Mouse (Mus musculus) intestine, embryonic 16.5 days (tissue): ENCODE results near the gene Tomm40. TPM values are rescaled to one million over a fixed set of nuclear protein-coding genes. Genes with fewer than 3 reads are reported as not detected.
A peak's percentile ranks its signal among the peaks of the same experiment; 100 is the strongest.

Experiments used
- ATAC-seq: fragments of 200-750 bp; cut with Nextera tagmentation; 2 replicates; pipeline ENCODE4 v1.8.0; 2017; ENCODE audit warnings: moderate TSS enrichment, moderate library complexity
- H3K27ac ChIP-seq: fragments of 300-500 bp; sonication (generic); 2 replicates; pipeline ENCODE4 v1.5.1; 2014; ENCODE audit warnings: mild to moderate bottlenecking, low read length
- H3K27me3 ChIP-seq: fragments of 300-500 bp; sonication (generic); replicated peaks from 2 replicates; pipeline ENCODE4 v1.6.1; 2014; ENCODE audit warnings: low read length, control low read depth, mixed read lengths; ENCODE audit not compliant: control insufficient read depth, insufficient read depth
- H3K36me3 ChIP-seq: fragments of 300-500 bp; sonication (generic); 2 replicates; pipeline ENCODE4 v1.6.1; 2014; ENCODE audit warnings: low read length, control low read depth; ENCODE audit not compliant: control insufficient read depth, insufficient read depth
- H3K4me1 ChIP-seq: fragments of 300-500 bp; sonication (generic); 2 replicates; pipeline ENCODE4 v1.6.1; 2014; ENCODE audit warnings: low read length, control low read depth, mixed read lengths; ENCODE audit not compliant: control insufficient read depth, insufficient read depth
- H3K4me2 ChIP-seq: fragments of 300-500 bp; sonication (generic); 2 replicates; pipeline ENCODE4 v1.6.1; 2014; ENCODE audit warnings: low read depth, low read length, control low read depth
- H3K4me3 ChIP-seq: fragments of 300-500 bp; sonication (generic); 2 replicates; pipeline ENCODE4 v1.5.1; 2014; ENCODE audit warnings: mild to moderate bottlenecking, low read length
- H3K9ac ChIP-seq: fragments of 300-500 bp; sonication (generic); 2 replicates; pipeline ENCODE4 v1.6.1; 2014; ENCODE audit warnings: low read depth, low read length
- H3K9me3 ChIP-seq: fragments of 300-500 bp; sonication (generic); 2 replicates; pipeline ENCODE4 v1.6.1; 2016; ENCODE audit warnings: low read length, control low read depth; ENCODE audit not compliant: control insufficient read depth
- WGBS: fragments of 180-500 bp; shearing (Covaris S2); extraction: QIAGEN DNeasy Blood & Tissue Kit; methylation state at CpG from one replicate; pipeline ENCODE4 v1.1.7; 2014; 5-methylcytosine and 5-hydroxymethylcytosine counted together
- polyA plus RNA-seq: library from polyadenylated mRNA; unstranded; fragments of >200 nt; fragmentation: Nextera tagmentation; extraction: Ambion mirVana; gene quantifications from 2 replicates; pipeline ENCODE4 v1.2.1, GENCODE M21; 2015

Tomm40 gene
- polyA plus RNA-seq, 1 experiment from 2014 or later = 143 TPM

GRCm38 (mm10) chr7:19686521-19686920, 28.7 kb downstream of the Tomm40 start:
- no peak overlapping the region for H3K4me3 ChIP-seq
- peak; percentile 41 for ATAC-seq
- no peak overlapping the region for H3K4me2 ChIP-seq
- H3K27ac ChIP-seq = no peak overlapping the region
- H3K36me3 ChIP-seq = no peaks in the 10 kb centered on the region
- 77% methylated on average over 6 of the region's 6 CpGs for WGBS
- H3K9ac ChIP-seq = no peak overlapping the region
- H3K9me3 ChIP-seq = no peaks in the 10 kb centered on the region
- no peaks in the 10 kb centered on the region for H3K27me3 ChIP-seq
- no peaks in the 10 kb centered on the region; the same call in 1 of the 2 replicates for H3K4me1 ChIP-seq

DNA sequence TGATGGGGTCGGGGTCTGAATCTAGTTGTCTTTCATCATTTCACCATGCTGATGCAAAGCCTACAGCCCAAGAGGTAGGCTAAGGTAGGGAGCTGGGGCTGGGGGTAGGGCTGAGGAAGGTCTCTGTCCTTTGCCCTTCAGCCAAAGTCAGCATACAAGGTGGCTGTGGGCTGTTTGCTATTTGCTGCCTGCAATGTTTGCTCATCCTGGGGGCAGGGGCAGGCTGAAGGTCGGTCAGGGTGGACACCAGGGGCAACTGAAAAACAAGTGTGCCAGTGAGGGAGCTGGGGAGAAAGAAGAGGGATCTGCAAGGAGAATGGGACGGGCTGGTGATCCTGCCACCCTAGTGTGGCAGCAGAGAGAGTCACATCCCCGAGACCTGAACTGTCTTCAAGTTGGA, 29.9 kb downstream of the Tomm40 start:
- H3K27ac ChIP-seq = no peak overlapping the region
- no peaks in the 10 kb centered on the region for H3K27me3 ChIP-seq
- H3K9ac ChIP-seq = no peak overlapping the region
- no peak overlapping the region for H3K4me2 ChIP-seq
- ATAC-seq = no peak
- no peaks in the 10 kb centered on the region for H3K36me3 ChIP-seq
- peaks cover 3% of the 10 kb centered on the region; the same call in 1 of the 2 replicates for H3K4me1 ChIP-seq
- 49% methylated on average over 4 of the region's 4 CpGs for WGBS
- H3K9me3 ChIP-seq = no peaks in the 10 kb centered on the region
- no peak overlapping the region for H3K4me3 ChIP-seq

DNA sequence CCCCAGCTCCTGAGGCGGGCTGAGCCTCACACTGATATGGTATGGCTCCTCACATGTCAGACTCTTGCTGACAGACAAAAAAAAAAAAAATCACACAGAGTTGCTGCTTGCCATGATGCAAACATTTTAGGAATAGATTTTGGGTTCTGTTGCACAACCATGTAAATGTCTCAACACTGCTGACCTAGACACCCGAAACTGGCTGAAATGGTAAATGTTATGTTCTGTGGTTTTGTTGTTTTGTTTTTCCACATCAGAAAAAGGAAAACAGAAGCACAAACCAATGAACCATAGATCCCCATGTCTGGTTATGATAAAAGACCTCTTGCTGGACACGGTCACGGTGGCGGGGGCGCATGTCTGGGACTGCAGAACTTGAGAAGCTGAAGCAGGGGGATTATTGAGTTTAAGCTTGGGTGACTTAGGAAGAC, 31.5 kb downstream of the Tomm40 start:
- Histone ChIP-seq H3K9ac (no peak overlapping the region), H3K27ac (no peak overlapping the region), H3K9me3 (no peaks in the 10 kb centered on the region), H3K4me3 (no peak overlapping the region), H3K27me3 (no peaks in the 10 kb centered on the region), H3K4me2 (no peak overlapping the region), H3K4me1 (peaks cover 3% of the 10 kb centered on the region; the same call in 1 of the 2 replicates), H3K36me3 (no peaks in the 10 kb centered on the region)
- no peak for ATAC-seq
- 89% methylated on average over 6 of the region's 6 CpGs for WGBS

GRCm38 (mm10) chr7:19682979-19683378, 32.3 kb downstream of the Tomm40 start:
- no peaks in the 10 kb centered on the region for H3K9me3 ChIP-seq
- H3K27ac ChIP-seq = no peak overlapping the region
- no peaks in the 10 kb centered on the region for H3K27me3 ChIP-seq
- H3K4me3 ChIP-seq = no peak overlapping the region
- H3K36me3 ChIP-seq = no peaks in the 10 kb centered on the region
- no peak overlapping the region for H3K9ac ChIP-seq
- no peak overlapping the region for H3K4me2 ChIP-seq
- ATAC-seq = no peak
- WGBS = 68% methylated on average over 3 of the region's 3 CpGs
- H3K4me1 ChIP-seq = peaks cover 3% of the 10 kb centered on the region; the same call in 1 of the 2 replicates

DNA sequence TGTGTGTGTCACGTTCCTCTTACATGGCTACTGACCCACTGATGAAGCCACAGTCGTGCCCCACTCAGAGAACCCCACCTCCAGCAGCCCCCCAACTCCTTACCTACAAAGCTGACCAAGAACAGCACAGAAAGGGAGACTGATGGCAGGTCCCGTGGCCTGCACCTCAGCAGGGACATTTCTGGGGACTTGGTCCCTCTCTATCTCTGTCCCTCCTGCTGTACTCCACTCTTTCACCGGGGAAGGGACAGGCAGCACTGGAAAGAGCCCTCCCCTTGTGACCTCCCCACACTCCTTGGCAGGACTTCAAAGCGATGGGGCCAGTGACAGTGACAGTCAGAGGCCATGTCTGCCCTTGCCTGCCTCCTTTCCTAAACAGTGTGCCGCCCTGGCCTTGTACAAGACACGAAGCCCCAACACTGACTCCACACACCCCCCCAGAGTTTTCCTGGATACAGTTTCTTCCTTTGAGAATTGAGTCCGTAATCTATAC, 34.0 kb downstream of the Tomm40 start, which contains the start of the genes Gm44805 and Apoc4:
TSS of gene Gm44805 (minus strand) at position 222 of the 493 bp plus-strand sequence.
TSS of gene Apoc4 (minus strand) at position 278 of the 493 bp plus-strand sequence.
- Histone ChIP-seq H3K4me2 (no peak within 1 kb of the TSS), H3K9ac (no peak within 1 kb of the TSS), H3K4me1 (peaks cover 12% of the 10 kb centered on the region; the same call in 1 of the 2 replicates), H3K9me3 (no peaks in the 10 kb centered on the region), H3K27me3 (no peaks in the 10 kb centered on the region), H3K4me3 (no peak within 1 kb of the TSS), H3K27ac (no peak within 1 kb of the TSS; the same call in 1 of the 2 replicates), H3K36me3 (no peaks in the 10 kb centered on the region)
- no peak for ATAC-seq
- 61% methylated on average over 8 of the region's 8 CpGs for WGBS

GRCm38 (mm10) chr7:19680702-19681101, 34.5 kb downstream of the Tomm40 start:
- Histone ChIP-seq H3K9me3 (no peaks in the 10 kb centered on the region), H3K4me3 (no peak overlapping the region), H3K27me3 (no peaks in the 10 kb centered on the region), H3K4me2 (no peak overlapping the region), H3K9ac (no peak overlapping the region), H3K4me1 (peaks cover 12% of the 10 kb centered on the region; the same call in 1 of the 2 replicates), H3K27ac (no peak overlapping the region; the same call in 1 of the 2 replicates), H3K36me3 (no peaks in the 10 kb centered on the region)
- ATAC-seq = peak; percentile 34
- 67% methylated on average over 2 of the region's 2 CpGs for WGBS

- Histone ChIP-seq H3K27me3 (no peaks in the 10 kb centered on the region), H3K4me2 (no peak overlapping the region), H3K27ac (no peak overlapping the region), H3K4me1 (peaks cover 12% of the 10 kb centered on the region; the same call in 1 of the 2 replicates), H3K9me3 (no peaks in the 10 kb centered on the region), H3K4me3 (no peak overlapping the region), H3K9ac (no peak overlapping the region), H3K36me3 (no peaks in the 10 kb centered on the region)
- ATAC-seq = no peak
- WGBS = 92% methylated on average over 3 of the region's 3 CpGs
These were observed 36.3 kb downstream of the Tomm40 start for GRCm38 (mm10) chr7:19678901-19679300.

DNA sequence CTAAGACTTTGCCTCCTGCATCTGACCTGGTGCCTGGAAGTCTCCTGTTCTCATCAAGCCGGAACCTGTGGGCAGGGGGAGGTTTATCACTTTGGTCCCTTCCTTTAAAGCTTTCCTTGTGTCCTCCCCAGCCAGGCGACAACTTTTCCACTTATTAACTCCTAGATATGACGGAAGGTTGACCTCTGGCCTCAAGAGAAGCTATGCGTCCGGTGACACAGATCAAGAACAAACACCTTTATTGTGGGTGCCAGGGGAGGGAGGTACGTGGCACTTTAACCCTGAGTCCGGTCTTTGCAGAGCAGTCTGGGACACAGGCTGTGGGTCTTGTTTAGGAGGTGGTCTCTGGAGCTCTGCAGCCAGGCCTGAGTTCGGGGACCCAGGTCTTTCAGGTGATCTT, 37.4 kb downstream of the Tomm40 start, which contains the start of gene Apoc2:
TSS of gene Apoc2 (minus strand) at position 70 of the 400 bp plus-strand sequence.
- Histone ChIP-seq H3K4me3 (no peak within 1 kb of the TSS; the same call in 1 of the 2 replicates), H3K36me3 (no peaks in the 10 kb centered on the region), H3K9ac (no peak within 1 kb of the TSS), H3K4me1 (peaks cover 12% of the 10 kb centered on the region; the same call in 1 of the 2 replicates), H3K9me3 (no peaks in the 10 kb centered on the region), H3K27ac (peak within 1 kb of the TSS; percentile 73), H3K4me2 (no peak within 1 kb of the TSS), H3K27me3 (no peaks in the 10 kb centered on the region)
- peak; percentile 54 for ATAC-seq
- WGBS = 46% methylated on average over 8 of the region's 8 CpGs

- no peaks in the 10 kb centered on the region for H3K36me3 ChIP-seq
- ATAC-seq = peak; percentile 79
- H3K4me2 ChIP-seq = peak overlapping the region; percentile 11; the same call in 1 of the 2 replicates
- H3K9me3 ChIP-seq = no peaks in the 10 kb centered on the region
- peak overlapping the region; percentile 28 for H3K4me3 ChIP-seq
- no peak overlapping the region; the same call in 1 of the 2 replicates for H3K27ac ChIP-seq
- no peaks in the 10 kb centered on the region for H3K27me3 ChIP-seq
- WGBS = 81% methylated on average over 1 of the region's 1 CpGs
- peak overlapping the region; percentile 46 for H3K9ac ChIP-seq
- H3K4me1 ChIP-seq = peaks cover 12% of the 10 kb centered on the region; the same call in 1 of the 2 replicates
These were observed 38.6 kb downstream of the Tomm40 start for GRCm38 (mm10) chr7:19676662-19677061.
